Mouse (Mus musculus) right cerebral cortex, postnatal 25 days (tissue): ENCODE data around the gene Btbd11.
A peak's percentile ranks its signal among the peaks of the same experiment; 100 is the strongest.

ENCODE experiments used
- DNase-seq: peaks from one replicate; pipeline ENCODE4 v3.0.0; 2022

Btbd11 gene

DNA sequence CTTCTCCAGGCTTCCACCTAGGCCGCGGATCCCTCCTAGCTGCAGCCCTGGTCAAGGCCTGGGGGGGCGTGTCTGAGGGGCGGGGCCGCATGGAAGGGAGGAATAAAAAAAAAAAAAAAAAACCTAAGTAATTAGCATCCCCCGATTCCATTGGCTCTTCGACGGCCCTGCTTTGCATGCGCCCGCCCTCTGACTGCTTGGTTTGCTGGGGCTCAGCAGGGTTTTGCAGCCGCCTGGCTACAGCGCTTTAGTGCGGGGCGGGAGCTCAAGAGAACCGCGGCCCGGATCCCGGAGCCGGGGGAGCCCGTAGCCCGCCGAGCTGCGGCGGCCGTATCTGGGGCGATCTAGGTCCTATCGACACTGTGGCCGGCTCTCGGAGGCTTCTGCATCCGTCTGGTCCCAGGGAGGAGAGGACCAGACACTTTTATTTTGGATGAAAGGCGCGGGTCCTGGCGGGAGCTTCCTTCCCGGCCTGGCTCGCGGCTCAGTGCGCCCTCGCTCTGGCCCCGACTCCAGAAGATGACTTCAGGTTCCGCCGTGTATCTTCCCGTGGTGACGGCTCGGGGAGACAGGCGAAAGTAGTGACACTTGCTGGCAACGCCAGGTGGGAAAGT, at the start of gene Btbd11:
Gene Btbd11 (plus strand): TSS at position 210 of the 614 bp plus-strand sequence.
- peak; percentile 83 for DNase-seq

DNA sequence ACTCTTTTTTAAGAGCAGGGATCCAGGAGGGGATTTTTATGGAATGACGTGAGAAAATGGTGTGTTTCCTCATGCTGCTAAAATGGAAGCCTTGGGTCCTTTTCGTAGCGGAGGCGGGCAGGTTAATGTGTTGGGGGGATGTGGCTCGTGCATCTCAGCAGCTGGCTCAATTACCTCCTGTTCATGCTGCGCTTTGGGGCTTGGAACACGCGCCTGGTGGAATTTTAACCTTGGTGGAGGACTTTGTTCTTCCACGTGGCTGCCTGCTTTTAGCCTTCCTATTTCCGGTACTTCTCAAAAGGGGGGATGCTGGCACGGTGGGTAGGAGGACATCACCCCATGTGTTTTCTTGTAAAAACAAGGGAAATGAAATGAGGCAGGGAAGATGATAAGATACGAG, 47.9 kb upstream of the Btbd11 start:
- no peak for DNase-seq

- no peak for DNase-seq
Observed at GRCm38 (mm10) chr10:85341867-85342266, 44.7 kb upstream of the Btbd11 start.

GRCm38 (mm10) chr10:85347171-85347570, 39.4 kb upstream of the Btbd11 start:
- no peak for DNase-seq

- no peak for DNase-seq
Observed at GRCm38 (mm10) chr10:85352505-85352904, 34.1 kb upstream of the Btbd11 start.

- DNase-seq = no peak
Observed at GRCm38 (mm10) chr10:85354270-85354669, 32.3 kb upstream of the Btbd11 start.

- no peak for DNase-seq
Observed at GRCm38 (mm10) chr10:85359501-85360066, 27.0 kb upstream of the Btbd11 start.

GRCm38 (mm10) chr10:85362766-85363442, 23.7 kb upstream of the Btbd11 start:
- DNase-seq = no peak

- no peak for DNase-seq
Observed at GRCm38 (mm10) chr10:85366876-85367275, 19.7 kb upstream of the Btbd11 start.

DNA sequence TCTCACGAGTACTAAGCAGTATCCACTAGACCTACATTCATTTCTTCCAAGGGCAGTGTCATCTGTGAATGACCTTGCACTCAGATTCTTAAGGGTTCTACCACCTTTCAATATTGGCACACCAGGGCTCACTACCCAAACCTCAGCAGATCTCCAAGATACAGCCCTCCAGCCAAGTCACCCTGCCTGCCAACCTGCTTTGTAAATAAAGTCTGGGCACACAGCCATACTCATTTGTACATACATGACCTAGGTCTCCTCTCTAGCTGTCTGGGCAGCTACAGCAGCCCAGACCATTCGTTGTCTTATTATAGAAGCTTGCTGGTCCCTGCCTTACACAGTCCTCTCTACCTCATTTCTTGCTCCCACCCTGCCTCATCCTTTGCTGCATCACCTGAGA, 15.3 kb upstream of the Btbd11 start:
- DNase-seq = no peak

DNA sequence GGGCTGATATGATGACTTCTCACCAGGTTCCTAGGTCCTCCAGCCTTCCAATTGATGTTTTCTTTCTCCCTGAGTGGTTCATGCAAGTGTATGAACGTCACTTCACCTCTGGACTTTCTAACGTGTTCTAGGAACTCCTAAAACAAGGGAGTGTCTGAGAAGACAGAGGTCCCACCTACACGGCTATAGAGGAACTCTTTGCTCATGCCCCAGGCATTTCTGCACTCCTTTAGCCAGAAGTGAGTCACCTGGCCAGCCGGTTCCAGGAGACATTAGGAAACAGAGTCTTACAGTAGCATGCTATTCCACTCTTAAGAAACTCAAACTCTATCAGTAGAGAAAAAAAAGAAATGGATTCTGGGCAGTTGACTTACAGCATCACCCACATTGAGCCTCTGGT, 14.5 kb upstream of the Btbd11 start:
- DNase-seq = no peak

DNA sequence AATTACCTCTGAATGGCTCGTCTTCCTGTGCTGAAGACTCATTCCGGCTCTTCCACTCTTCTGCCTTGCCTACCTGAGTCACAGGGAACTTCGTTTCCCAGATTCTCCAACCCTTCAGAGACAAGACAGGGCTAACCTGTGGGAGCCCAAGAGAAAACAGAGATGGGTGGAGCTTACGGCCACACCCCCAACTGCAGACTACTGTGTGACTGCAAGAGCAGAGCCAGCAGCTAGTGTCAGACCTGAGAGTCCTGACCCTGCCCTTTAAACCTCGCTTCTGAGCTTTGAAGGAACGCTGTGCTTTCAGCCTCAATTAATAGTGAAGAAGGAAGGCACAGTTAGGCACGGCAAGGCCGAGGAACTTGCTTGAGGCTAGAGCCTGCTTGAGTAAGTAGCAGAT, 7.6 kb upstream of the Btbd11 start:
- no peak for DNase-seq

- no peak for DNase-seq
Observed at GRCm38 (mm10) chr10:85382981-85383380, 3.6 kb upstream of the Btbd11 start.

DNA sequence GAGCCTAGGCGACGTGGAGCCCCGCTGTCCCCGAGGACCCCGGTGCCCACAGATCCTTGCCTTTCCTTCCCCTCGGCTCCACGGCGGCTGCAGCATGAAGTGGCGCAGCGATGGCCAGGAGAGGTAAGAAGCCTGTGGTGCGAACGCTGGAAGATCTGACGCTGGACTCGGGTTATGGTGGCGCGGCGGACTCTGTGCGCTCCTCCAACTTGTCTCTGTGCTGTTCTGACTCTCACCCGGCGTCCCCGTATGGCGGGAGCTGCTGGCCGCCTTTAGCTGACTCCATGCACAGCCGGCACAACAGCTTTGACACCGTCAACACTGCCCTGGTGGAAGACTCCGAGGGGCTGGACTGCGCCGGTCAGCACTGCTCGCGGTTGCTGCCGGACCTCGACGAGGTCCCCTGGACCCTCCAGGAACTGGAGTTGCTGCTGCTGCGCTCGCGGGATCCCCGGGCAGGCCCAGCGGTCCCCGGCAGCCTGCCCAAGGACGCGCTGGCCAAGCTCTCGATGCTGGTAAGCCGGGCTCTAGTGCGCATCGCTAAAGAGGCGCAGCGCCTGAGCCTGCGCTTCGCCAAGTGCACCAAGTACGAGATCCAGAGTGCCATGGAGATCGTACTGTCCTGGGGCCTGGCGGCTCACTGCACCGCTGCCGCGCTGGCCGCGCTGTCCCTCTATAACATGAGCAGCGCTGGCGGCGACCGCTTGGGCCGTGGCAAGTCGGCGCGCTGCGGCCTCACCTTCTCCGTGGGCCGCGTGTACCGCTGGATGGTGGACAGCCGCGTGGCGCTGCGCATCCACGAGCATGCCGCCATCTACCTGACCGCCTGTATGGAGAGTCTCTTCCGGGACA, 831 bp downstream of the Btbd11 start:
- peak; percentile 37 for DNase-seq

DNA sequence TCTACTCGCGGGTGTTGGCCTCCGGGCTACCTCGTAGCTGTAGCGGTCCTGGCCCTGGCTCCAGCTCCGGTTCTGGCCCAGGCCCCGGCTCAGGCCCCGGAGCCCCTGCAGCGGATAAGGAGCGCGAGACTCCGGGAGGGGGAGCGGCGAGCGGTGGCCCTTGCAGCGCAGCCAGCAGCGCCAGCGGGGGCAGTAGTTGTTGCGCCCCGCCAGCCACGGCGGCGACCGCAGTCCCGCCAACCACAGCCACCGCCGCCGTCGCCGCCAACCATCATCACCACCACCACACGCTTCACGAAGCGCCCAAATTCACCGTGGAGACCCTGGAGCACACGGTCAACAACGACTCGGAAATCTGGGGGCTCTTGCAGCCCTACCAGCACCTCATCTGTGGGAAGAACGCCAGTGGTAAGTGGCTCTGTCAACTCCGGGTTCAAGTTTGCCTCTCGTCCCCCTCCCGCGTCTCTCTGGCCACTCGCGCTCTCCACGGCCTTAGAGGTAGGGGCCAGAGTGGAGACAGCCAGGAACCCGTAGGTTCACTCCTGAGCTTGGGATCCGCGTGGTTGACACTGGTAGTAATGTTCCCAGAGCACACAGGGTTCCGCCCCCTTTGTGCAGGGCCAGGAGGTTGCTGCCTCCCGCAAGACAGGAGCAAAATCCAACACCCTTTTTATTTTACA, 1.6 kb downstream of the Btbd11 start:
- peak; percentile 18 for DNase-seq

DNA sequence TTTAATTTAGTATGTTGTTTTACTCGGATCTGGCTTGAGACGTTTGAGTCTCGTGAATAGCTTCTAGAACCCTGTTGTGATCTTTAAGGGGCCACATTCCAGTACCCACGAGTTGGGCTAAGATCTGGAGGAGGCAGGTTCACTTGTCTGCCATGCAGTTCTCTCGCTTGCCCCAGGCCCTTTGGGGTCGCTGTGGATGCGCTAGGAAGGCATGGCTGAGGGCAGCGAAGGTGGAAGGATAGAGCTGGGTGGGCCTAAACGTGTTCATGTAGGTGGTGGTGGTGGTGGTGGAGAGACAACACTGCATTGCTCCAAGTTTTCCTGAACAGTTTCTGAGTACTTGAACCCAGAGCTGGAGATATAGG, 2.1 kb downstream of the Btbd11 start:
- DNase-seq = peak; percentile 6

GRCm38 (mm10) chr10:85389286-85390139, 2.9 kb downstream of the Btbd11 start:
- DNase-seq = no peak

DNA sequence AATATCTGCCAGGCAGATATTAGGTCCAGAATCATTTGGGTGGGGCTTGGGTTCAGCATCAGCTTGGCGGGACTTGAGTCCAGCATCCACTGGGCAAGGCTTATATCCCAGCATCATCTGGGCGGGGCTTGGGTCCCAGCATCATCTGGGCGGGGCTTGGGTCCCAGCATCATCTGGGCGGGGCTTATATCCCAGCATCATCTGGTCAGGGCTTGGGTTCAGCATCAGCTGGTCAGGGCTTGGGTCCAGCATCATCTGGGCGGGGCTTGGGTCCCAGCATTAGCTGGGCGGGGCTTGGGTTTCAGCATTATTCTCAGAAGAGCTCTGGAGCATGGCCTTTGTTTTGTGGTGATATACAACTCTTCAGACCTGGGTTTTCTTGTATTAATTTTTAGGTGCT, 6.4 kb downstream of the Btbd11 start:
- no peak for DNase-seq

- no peak for DNase-seq
Observed at GRCm38 (mm10) chr10:85394558-85394957, 7.9 kb downstream of the Btbd11 start.

DNA sequence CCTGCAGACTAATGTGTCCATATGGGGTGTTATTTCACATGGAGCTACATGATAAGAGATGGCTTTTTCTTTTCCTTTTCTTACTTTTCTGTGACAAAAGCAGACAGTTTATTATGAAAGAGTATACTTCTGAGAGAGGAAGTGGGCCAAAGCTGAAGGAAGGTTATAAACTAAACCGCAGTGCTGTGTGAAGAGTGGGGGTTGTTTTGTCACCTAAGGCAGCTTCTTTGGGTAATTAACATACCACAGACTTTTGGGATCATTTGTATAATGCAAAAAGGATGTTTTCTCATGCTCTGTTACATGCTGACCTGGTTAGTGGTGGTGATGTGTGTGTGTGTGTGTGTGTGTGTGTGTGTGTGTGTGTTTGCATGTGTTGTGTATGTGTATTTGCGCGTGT, 24.5 kb downstream of the Btbd11 start:
- no peak for DNase-seq

DNA sequence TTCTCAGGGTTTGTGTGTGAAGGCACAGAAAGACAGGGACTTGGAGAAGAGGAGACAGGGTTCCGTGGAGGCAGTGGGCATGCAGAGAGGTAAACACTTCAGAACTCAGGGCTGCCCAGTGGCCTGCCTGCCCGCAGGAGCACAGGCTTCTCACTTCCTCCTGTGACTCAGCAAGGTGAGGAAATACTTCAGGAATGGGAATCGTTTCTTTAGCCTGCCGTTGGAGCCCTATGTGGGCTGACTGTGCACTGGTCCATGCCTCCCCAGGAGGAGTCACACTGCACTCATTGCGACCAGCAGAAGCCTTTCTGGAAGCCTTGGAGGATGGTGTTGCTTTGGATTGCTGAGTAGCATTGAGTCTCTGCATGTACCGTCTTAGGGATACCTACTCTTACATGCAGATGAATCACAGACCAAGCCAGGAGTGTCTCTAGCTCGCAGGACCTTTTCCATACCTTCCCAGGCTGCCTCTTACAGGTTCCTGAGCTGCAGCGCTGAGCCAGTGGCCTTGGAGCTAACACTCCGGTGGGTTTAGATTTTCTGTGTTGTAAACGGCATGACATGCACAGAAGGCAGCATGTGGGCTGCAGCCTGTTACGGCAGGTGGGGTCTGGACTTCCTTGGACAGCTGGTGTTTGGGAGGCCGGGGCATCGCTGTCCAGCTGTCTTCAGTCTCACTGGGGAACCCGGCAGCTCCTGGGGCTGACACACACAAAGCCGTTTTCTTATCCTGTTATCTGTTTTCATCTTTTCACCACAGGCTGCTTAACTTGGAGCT, 34.4 kb downstream of the Btbd11 start:
- DNase-seq = peak; percentile 11
